Mouse (Mus musculus): ENCODE measurements around the gene Malsu1.

DNA sequence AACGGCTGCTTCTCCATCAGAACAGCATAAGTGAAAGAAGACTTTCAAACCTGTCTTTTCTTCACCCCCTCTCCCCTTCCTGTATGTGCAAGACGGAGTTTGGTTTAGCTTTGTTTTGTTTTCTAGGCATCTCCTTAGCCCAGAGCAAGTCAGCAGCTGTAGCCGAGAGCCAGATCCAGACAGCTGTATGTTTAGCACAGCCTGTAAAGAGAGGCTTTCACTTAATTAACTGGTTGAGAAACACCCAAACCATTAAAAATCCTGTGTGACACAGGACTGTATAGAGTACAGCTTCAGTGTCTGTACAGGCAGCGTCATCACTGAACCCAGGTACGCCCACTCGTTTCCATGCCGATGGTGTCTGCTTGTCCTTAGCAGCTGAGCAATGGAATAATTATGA, 48.3 kb upstream of the Malsu1 start:
- TF ChIP-seq CTCF (IDR thresholded peaks at IDR 0.05) (no peak), POLR2A (IDR thresholded peaks at IDR 0.05; ENCODE audit: insufficient read depth, low read depth, low read length) (no peak), EP300 (IDR thresholded peaks at IDR 0.05; ENCODE audit: insufficient read depth, low read depth, low read length) (no peak)

All from heart, adult 2 months (tissue).